Mouse (Mus musculus) forebrain, embryonic 11.5 days (tissue): ENCODE data around the gene B4galnt2. TPM values are rescaled to one million over a fixed set of nuclear protein-coding genes. Genes with fewer than 3 reads are reported as not detected.

Experiments used
- ATAC-seq: fragments of 200-750 bp; cut with Nextera tagmentation; replicated peaks from 2 replicates; pipeline ENCODE4 v1.8.0; 2017; ENCODE audit warnings: moderate TSS enrichment; ENCODE audit not compliant: low FRiP score
- DNase-seq: peaks from one replicate; pipeline ENCODE4 v3.0.0-alpha.2; 2017; ENCODE audit warnings: low spot score
- H3K27ac ChIP-seq: fragments of 300-500 bp; sonication (generic); 2 replicates; pipeline ENCODE4 v1.5.1; 2014; ENCODE audit warnings: low read depth, low read length
- H3K27me3 ChIP-seq: fragments of 300-500 bp; sonication (generic); 2 replicates; pipeline ENCODE4 v1.6.1; 2014; ENCODE audit warnings: mild to moderate bottlenecking, low read length, mixed read lengths; ENCODE audit not compliant: control insufficient read depth, insufficient read depth
- H3K36me3 ChIP-seq: fragments of 300-500 bp; sonication (generic); 2 replicates; pipeline ENCODE4 v1.6.1; 2014; ENCODE audit warnings: mild to moderate bottlenecking, low read length, moderate library complexity, mixed read lengths; ENCODE audit not compliant: control insufficient read depth, insufficient read depth
- H3K4me1 ChIP-seq: fragments of 300-500 bp; sonication (generic); replicated peaks from 2 replicates; pipeline ENCODE4 v1.6.1; 2014; ENCODE audit warnings: low read length, mixed read lengths; ENCODE audit not compliant: control insufficient read depth, insufficient read depth
- H3K4me2 ChIP-seq: fragments of 300-500 bp; sonication (generic); 2 replicates; pipeline ENCODE4 v1.6.1; 2014; ENCODE audit warnings: low read depth, mild to moderate bottlenecking, low read length, moderate library complexity, mixed read lengths; ENCODE audit not compliant: severe bottlenecking
- H3K4me3 ChIP-seq: fragments of 300-500 bp; sonication (generic); 2 replicates; pipeline ENCODE4 v1.5.1; 2014; ENCODE audit warnings: low read depth, low read length
- H3K9ac ChIP-seq: fragments of 300-500 bp; sonication (generic); 2 replicates; pipeline ENCODE4 v1.6.1; 2014; ENCODE audit warnings: low read length
- H3K9me3 ChIP-seq: fragments of 300-500 bp; sonication (generic); 2 replicates; pipeline ENCODE4 v1.6.1; 2016; ENCODE audit warnings: low read length, mixed read lengths; ENCODE audit not compliant: control insufficient read depth
- WGBS: fragments of 180-500 bp; shearing (Covaris S2); extraction: QIAGEN DNeasy Blood & Tissue Kit; methylation state at CpG from one replicate; pipeline ENCODE4 v1.1.7; 2014; 5-methylcytosine and 5-hydroxymethylcytosine counted together
- microRNA-seq: library from miRNA; unstranded; fragments of <30 nt; microRNA quantifications from one replicate; pipeline ENCODE4, GENCODE M21; 2016; ENCODE audit not compliant: insufficient number of aligned reads
- polyA plus RNA-seq: library from polyadenylated mRNA; unstranded; fragments of >200 nt; fragmentation: Nextera tagmentation; extraction: Ambion mirVana; gene quantifications from 2 replicates; pipeline ENCODE4 v1.2.1, GENCODE M21; 2014

B4galnt2 gene
- polyA plus RNA-seq, 1 experiment from 2014 or later = not detected

GRCm38 (mm10) chr11:95821511-95821910 lies 93.2 kb downstream of the B4galnt2 start:
- no peak for ATAC-seq
- Histone ChIP-seq H3K9ac (no peak overlapping the region), H3K4me1 (peaks cover 9% of the 10 kb centered on the region; the same call in 1 of the 2 replicates), H3K9me3 (no peaks in the 10 kb centered on the region), H3K27ac (no peak overlapping the region), H3K4me3 (no peak overlapping the region), H3K36me3 (no peaks in the 10 kb centered on the region), H3K4me2 (no peak overlapping the region), H3K27me3 (peaks cover 18% of the 10 kb centered on the region; the same call in 1 of the 2 replicates)
- WGBS = 88% methylated on average over 3 of the region's 3 CpGs
- no peak for DNase-seq

GRCm38 (mm10) chr11:95819138-95819537 lies 95.6 kb downstream of the B4galnt2 start:
- H3K9me3 ChIP-seq = no peaks in the 10 kb centered on the region
- no peak overlapping the region for H3K9ac ChIP-seq
- no peak overlapping the region for H3K4me3 ChIP-seq
- no peaks in the 10 kb centered on the region for H3K36me3 ChIP-seq
- H3K27ac ChIP-seq = no peak overlapping the region
- H3K4me1 ChIP-seq = peaks cover 3% of the 10 kb centered on the region; the same call in 1 of the 2 replicates
- no peak overlapping the region for H3K4me2 ChIP-seq
- DNase-seq (no peak), ATAC-seq (no peak)
- peaks cover 8% of the 10 kb centered on the region; the same call in 1 of the 2 replicates for H3K27me3 ChIP-seq
- WGBS = 91% methylated on average over 8 of the region's 8 CpGs

Small RNA genes lying within 50 kb of the gene (microRNA-seq; reads per million reads assigned to microRNA genes)
- 3.4 reads per million for gene Mir3063

Other genes starting within 250 kb of the B4galnt2 start
- gene Phb, start 247.9 kb downstream of the B4galnt2 start, polyA plus RNA-seq = 198 and 205 TPM in 2 replicates
- gene Zfp652, start 202.2 kb downstream of the B4galnt2 start, polyA plus RNA-seq = 11.9 and 13.9 TPM in 2 replicates
- gene B130006D01Rik, start 191.3 kb downstream of the B4galnt2 start, polyA plus RNA-seq = 1.4 and 2.2 TPM in 2 replicates
- gene Phospho1, start 90.4 kb downstream of the B4galnt2 start, polyA plus RNA-seq = 0.51 TPM in 1 of 2 replicates, not detected in the other
- gene Gngt2, start 77.7 kb downstream of the B4galnt2 start, polyA plus RNA-seq = 3.5 and 5.1 TPM in 2 replicates
- gene Abi3, start 72.4 kb downstream of the B4galnt2 start, polyA plus RNA-seq = 0.97 and 1.1 TPM in 2 replicates
- gene Igf2bp1, start 91.0 kb upstream of the B4galnt2 start, polyA plus RNA-seq = 109 and 114 TPM in 2 replicates
- gene Gip, start 109.7 kb upstream of the B4galnt2 start, polyA plus RNA-seq = not detected in 2 replicates
- 39.4 and 41.4 TPM in 2 replicates for gene Snf8, start 120.0 kb upstream of the B4galnt2 start, polyA plus RNA-seq
- gene Ube2z, start 150.5 kb upstream of the B4galnt2 start, polyA plus RNA-seq = 22.8 and 26.1 TPM in 2 replicates
- gene Atp5g1, start 160.8 kb upstream of the B4galnt2 start, polyA plus RNA-seq = 440 and 449 TPM in 2 replicates
- not detected in 2 replicates for gene Calcoco2, start 197.1 kb upstream of the B4galnt2 start, polyA plus RNA-seq
- gene Ttll6, start 218.9 kb upstream of the B4galnt2 start, polyA plus RNA-seq = not detected in 2 replicates